Mouse (Mus musculus) liver, embryonic 16.5 days (tissue): ENCODE data around the gene Gpr50. TPM values are rescaled to one million over a fixed set of nuclear protein-coding genes. Genes with fewer than 3 reads are reported as not detected.

Source experiments
- ATAC-seq: fragments of 200-750 bp; cut with Nextera tagmentation; 2 replicates; pipeline ENCODE4 v1.8.0; 2017; ENCODE audit warnings: low read depth, mild to moderate bottlenecking, moderate number of reproducible peaks, moderate library complexity
- H3K27ac ChIP-seq: fragments of 300-500 bp; sonication (generic); 2 replicates; pipeline ENCODE4 v1.5.1; 2014; ENCODE audit warnings: mild to moderate bottlenecking, low read length
- H3K27me3 ChIP-seq: fragments of 300-500 bp; sonication (generic); 2 replicates; pipeline ENCODE4 v1.6.1; 2014; ENCODE audit warnings: low read depth, low read length, mixed read lengths; ENCODE audit not compliant: control insufficient read depth, insufficient read depth
- H3K36me3 ChIP-seq: fragments of 300-500 bp; sonication (generic); 2 replicates; pipeline ENCODE4 v1.6.1; 2014; ENCODE audit warnings: mild to moderate bottlenecking; ENCODE audit not compliant: control insufficient read depth, insufficient read depth
- H3K4me1 ChIP-seq: fragments of 300-500 bp; sonication (generic); 2 replicates; pipeline ENCODE4 v1.6.1; 2014; ENCODE audit warnings: low read depth, low read length, mixed read lengths; ENCODE audit not compliant: control insufficient read depth
- H3K4me2 ChIP-seq: fragments of 300-500 bp; sonication (generic); 2 replicates; pipeline ENCODE4 v1.6.1; 2014; ENCODE audit warnings: low read depth, low read length, mixed read lengths
- H3K4me3 ChIP-seq: fragments of 300-500 bp; sonication (generic); 2 replicates; pipeline ENCODE4 v1.5.1; 2014; ENCODE audit warnings: low read depth, mild to moderate bottlenecking, low read length
- H3K9ac ChIP-seq: fragments of 300-500 bp; sonication (generic); 2 replicates; pipeline ENCODE4 v1.6.1; 2014; ENCODE audit warnings: low read depth, low read length
- H3K9me3 ChIP-seq: fragments of 300-500 bp; sonication (generic); replicated peaks from 2 replicates; pipeline ENCODE4 v1.6.1; 2016; ENCODE audit warnings: low read length; ENCODE audit not compliant: control insufficient read depth
- WGBS: fragments of 180-500 bp; shearing (Covaris S2); extraction: QIAGEN DNeasy Blood & Tissue Kit; methylation state at CpG from one replicate; pipeline ENCODE4 v1.1.7; 2014; ENCODE audit not compliant: insufficient replicate concordance; 5-methylcytosine and 5-hydroxymethylcytosine counted together
- polyA plus RNA-seq: library from polyadenylated mRNA; unstranded; fragments of >200 nt; fragmentation: Nextera tagmentation; extraction: Ambion mirVana; gene quantifications from 2 replicates; pipeline ENCODE4 v1.2.1, GENCODE M21; 2015

Gene Gpr50
- 0.04 TPM in 1 of 2 replicates, not detected in the other for polyA plus RNA-seq

GRCm38 (mm10) chrX:71663374-71663773, at the start of gene Gpr50:
TSS of gene Gpr50 (plus strand) at chrX:71663667.
- Histone ChIP-seq H3K4me3 (peak within 1 kb of the TSS; percentile 22; the same call in 1 of the 2 replicates), H3K36me3 (no peaks in the 10 kb centered on the region), H3K9ac (no peak within 1 kb of the TSS), H3K9me3 (no peaks in the 10 kb centered on the region), H3K27ac (no peak within 1 kb of the TSS), H3K4me1 (no peaks in the 10 kb centered on the region), H3K4me2 (peak within 1 kb of the TSS; percentile 20; the same call in 1 of the 2 replicates), H3K27me3 (peaks cover 61% of the 10 kb centered on the region)
- 35% methylated on average over 9 of the region's 9 CpGs for WGBS
- no peak for ATAC-seq

- Histone ChIP-seq H3K4me2 (no peak overlapping the region), H3K27ac (no peak overlapping the region), H3K9ac (no peak overlapping the region), H3K9me3 (no peaks in the 10 kb centered on the region), H3K4me3 (no peak overlapping the region), H3K4me1 (no peaks in the 10 kb centered on the region), H3K36me3 (no peaks in the 10 kb centered on the region), H3K27me3 (no peaks in the 10 kb centered on the region)
- ATAC-seq = no peak
- 53% methylated on average over 1 of the region's 1 CpGs for WGBS
Observed at GRCm38 (mm10) chrX:71622286-71622685, 41.2 kb upstream of the Gpr50 start.

- H3K27me3 ChIP-seq = no peaks in the 10 kb centered on the region
- no peak overlapping the region for H3K4me2 ChIP-seq
- H3K27ac ChIP-seq = no peak overlapping the region
- whole genome bisulfite sequencing = 0% methylated on average over 1 of the region's 1 CpGs
- H3K9ac ChIP-seq = no peak overlapping the region
- no peaks in the 10 kb centered on the region for H3K36me3 ChIP-seq
- no peaks in the 10 kb centered on the region for H3K4me1 ChIP-seq
- no peak overlapping the region for H3K4me3 ChIP-seq
- H3K9me3 ChIP-seq = no peaks in the 10 kb centered on the region
- ATAC-seq = no peak
Observed at GRCm38 (mm10) chrX:71623843-71624242, 39.6 kb upstream of the Gpr50 start.

GRCm38 (mm10) chrX:71628306-71628705, 35.2 kb upstream of the Gpr50 start:
- H3K36me3 ChIP-seq = no peaks in the 10 kb centered on the region
- no peak overlapping the region for H3K4me2 ChIP-seq
- H3K27me3 ChIP-seq = no peaks in the 10 kb centered on the region
- no peaks in the 10 kb centered on the region for H3K9me3 ChIP-seq
- no peak overlapping the region for H3K4me3 ChIP-seq
- H3K9ac ChIP-seq = no peak overlapping the region
- ATAC-seq = no peak
- H3K4me1 ChIP-seq = no peaks in the 10 kb centered on the region
- H3K27ac ChIP-seq = no peak overlapping the region
- WGBS = 8% methylated on average over 4 of the region's 4 CpGs

DNA sequence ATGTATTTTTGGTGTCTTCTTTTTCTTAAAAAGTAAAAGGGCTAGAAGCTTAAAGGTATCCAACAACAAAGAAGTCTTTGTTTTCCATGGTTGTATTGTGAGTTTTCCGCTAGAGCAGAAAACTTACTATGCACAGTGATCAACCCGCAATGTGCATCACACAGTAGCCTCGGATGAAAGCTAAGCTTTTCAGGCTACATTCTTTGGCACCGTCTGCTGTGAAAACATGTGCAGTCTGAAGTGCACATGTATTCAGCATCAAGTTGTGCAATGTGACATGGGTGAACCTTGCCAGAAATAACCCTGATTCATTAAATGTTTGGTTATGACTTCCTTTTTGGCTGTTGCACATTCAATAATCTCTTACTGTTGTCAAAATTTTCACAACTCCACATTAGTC, 32.8 kb upstream of the Gpr50 start:
- Histone ChIP-seq H3K36me3 (no peaks in the 10 kb centered on the region), H3K4me3 (no peak overlapping the region), H3K4me1 (no peaks in the 10 kb centered on the region), H3K27ac (no peak overlapping the region), H3K27me3 (no peaks in the 10 kb centered on the region), H3K4me2 (no peak overlapping the region), H3K9ac (no peak overlapping the region), H3K9me3 (no peaks in the 10 kb centered on the region)
- ATAC-seq = no peak
- 52% methylated on average over 4 of the region's 4 CpGs for WGBS

DNA sequence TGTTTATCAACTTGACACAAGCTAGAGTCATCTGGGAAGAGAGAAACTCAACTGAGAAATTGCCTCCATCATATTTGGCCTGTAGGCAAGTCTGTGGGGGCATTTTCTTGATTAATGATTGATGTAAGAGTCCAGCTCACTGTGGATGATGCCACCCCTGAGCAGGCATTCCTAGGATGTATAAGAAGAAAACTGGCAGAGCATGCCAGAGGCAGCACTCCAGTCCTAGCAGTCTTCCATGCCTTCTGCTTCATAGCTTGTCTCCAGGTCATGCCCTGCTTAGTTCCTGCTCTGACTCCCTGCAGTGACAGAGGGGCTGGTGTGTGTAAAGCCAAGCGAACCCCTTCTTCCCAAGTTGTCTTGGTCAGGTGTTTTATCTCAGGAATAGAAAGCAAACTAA, 32.3 kb upstream of the Gpr50 start:
- WGBS = 39% methylated on average over 1 of the region's 1 CpGs
- ATAC-seq = no peak
- H3K27ac ChIP-seq = no peak overlapping the region

DNA sequence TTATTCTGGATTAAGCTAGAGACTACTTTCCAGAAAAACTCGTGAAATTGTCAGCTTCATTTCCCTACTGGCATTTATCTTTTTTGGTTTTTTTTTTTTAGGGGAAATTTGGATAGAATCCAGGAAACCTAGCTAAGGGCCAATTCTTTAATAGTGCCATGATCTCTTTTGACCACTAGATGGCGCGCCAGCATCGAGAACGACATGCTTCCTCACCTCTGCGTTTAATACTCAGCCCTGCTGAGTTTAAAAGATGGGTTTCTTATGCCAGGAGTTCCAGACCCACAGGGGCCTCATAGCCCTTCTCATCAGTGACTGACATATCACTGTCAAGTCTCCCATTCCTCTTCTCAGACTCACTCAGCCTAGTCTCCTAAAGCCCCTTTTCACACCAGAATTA, 15.5 kb upstream of the Gpr50 start:
- no peaks in the 10 kb centered on the region for H3K36me3 ChIP-seq
- H3K27me3 ChIP-seq = no peaks in the 10 kb centered on the region
- no peak for ATAC-seq
- no peak overlapping the region for H3K9ac ChIP-seq
- H3K27ac ChIP-seq = no peak overlapping the region
- no peaks in the 10 kb centered on the region for H3K4me1 ChIP-seq
- 2% methylated on average over 6 of the region's 6 CpGs for WGBS
- no peak overlapping the region for H3K4me3 ChIP-seq
- no peaks in the 10 kb centered on the region for H3K9me3 ChIP-seq
- H3K4me2 ChIP-seq = no peak overlapping the region

More for the DNA sequence above, 32.3 kb upstream of the Gpr50 start:
- Histone ChIP-seq H3K36me3 (no peaks in the 10 kb centered on the region), H3K27me3 (no peaks in the 10 kb centered on the region), H3K4me2 (no peak overlapping the region), H3K9me3 (no peaks in the 10 kb centered on the region), H3K4me3 (no peak overlapping the region), H3K4me1 (no peaks in the 10 kb centered on the region), H3K9ac (no peak overlapping the region)

- no peak overlapping the region for H3K4me2 ChIP-seq
- H3K27ac ChIP-seq = no peak overlapping the region
- WGBS = 6% methylated on average over 1 of the region's 1 CpGs
- H3K9ac ChIP-seq = no peak overlapping the region
- H3K9me3 ChIP-seq = no peaks in the 10 kb centered on the region
- no peaks in the 10 kb centered on the region for H3K36me3 ChIP-seq
- ATAC-seq = no peak
- H3K27me3 ChIP-seq = no peaks in the 10 kb centered on the region
- no peaks in the 10 kb centered on the region for H3K4me1 ChIP-seq
- no peak overlapping the region for H3K4me3 ChIP-seq
Observed at GRCm38 (mm10) chrX:71648434-71648833, 15.0 kb upstream of the Gpr50 start.

- Histone ChIP-seq H3K9ac (no peak overlapping the region), H3K4me1 (no peaks in the 10 kb centered on the region), H3K27me3 (no peaks in the 10 kb centered on the region), H3K9me3 (no peaks in the 10 kb centered on the region), H3K4me3 (no peak overlapping the region), H3K36me3 (no peaks in the 10 kb centered on the region), H3K4me2 (no peak overlapping the region), H3K27ac (no peak overlapping the region)
- 33% methylated on average over 6 of the region's 6 CpGs for WGBS
- no peak for ATAC-seq
Observed at GRCm38 (mm10) chrX:71648848-71649454, 14.5 kb upstream of the Gpr50 start.
